Mouse (Mus musculus) embryo, embryonic 10.5 days (tissue): ENCODE measurements at regions not wholly inside any gene's neighbourhood (a gene's known extent, or its start where the extent isn't known, plus 50 kb on each side); places are given as distances from the start of the nearest gene placed in this dataset.
"Not testable (repeated sequence)": the region's sequence is repeated elsewhere in the genome, so short reads cannot be mapped to it uniquely, and the experiment has no call there.

ENCODE experiments used
- DNase-seq: peaks from one replicate; pipeline ENCODE4 v3.0.0-alpha.2; 2015; ENCODE audit warnings: low spot score

DNA sequence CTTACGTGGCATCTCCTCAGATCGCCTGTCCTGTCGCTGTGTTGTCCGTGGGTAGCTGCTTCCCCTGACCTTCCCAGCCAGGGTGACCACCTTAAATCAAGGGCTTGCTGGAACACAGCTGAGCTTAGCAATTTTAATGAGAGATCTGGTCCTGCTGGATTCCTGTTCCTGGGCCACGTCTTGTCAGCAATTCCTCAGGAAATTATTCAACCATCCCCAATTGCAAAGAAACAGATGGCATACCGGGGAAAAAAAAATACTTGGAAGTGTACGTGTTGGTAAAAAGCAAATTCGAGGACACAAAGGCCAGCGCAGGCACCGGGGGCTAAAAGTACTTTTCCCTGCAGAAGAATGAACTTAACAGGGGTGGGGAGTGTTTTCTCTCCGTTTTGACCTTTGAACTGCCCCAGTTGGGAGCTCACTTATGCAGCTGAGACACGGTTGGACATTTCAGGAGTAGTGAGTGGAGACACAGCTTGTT lies 107.0 kb upstream of the Rhobtb1 start:
- DNase-seq: peak; percentile 78

DNA sequence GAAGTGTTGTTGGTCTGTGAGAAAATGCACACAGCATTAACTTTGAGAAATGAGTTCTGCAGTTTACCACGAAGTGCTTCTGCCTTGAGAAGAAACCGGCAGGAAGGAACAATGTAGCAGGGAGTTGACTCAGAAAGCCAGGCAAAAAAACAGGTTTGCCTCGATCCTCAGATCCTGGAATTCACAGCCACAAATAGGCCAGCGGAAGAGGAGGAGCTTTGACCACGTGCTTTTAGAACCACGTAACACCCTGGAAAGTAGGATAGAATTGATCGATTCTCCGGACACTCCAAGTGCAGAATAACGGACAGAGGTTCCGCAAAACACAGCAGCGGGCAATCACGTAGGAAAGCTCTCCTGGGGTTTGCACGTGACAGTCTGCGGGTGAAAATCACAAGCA lies 106.0 kb upstream of the Rhobtb1 start:
- peak; percentile 19 for DNase-seq

- peak; percentile 61 for DNase-seq
Measured at GRCm38 (mm10) chr10:69046008-69046555, 105.2 kb upstream of the Rhobtb1 start.

- DNase-seq: no peak
Measured at GRCm38 (mm10) chr10:69078008-69078407, 73.2 kb upstream of the Rhobtb1 start.

DNA sequence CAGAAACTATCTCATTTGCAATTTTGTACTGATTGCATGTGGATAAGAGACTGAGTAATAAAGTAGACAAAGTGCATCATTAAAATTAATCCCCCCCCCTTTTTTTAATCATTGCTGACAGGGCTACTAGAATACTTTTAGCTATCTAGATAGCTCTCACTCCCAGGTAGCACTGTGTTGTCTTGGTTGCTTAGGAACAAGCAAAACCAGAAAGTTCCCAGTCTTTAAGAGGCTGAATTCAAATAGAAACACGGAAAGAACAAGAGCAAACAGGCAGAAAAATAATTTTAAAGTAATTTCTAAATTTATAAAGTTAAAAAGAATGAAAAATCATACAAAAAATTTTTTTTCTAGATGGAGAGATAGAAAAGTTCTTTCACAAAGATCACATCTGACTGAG lies 65.0 kb upstream of the Rhobtb1 start:
- DNase-seq: no peak

DNA sequence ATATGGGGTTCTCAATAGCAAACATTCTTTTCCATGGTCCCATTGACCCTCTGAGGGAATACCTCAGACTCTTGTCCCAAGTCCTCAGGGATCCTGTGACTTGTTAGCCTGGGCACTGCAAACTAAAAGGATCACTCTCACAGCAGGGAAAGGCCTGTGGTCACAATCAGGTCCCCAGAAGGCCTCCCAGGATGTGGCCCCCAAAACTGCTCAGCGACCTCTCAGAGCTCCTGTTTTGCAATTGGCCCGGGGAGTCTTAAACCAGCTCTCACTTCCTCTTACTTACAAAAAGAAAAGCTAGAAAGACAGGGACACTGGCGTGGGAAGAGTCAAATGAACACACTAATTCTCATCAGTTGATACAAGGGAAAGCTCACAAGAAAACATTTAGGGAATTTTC lies 59.4 kb upstream of the Rhobtb1 start:
- no peak for DNase-seq

DNA sequence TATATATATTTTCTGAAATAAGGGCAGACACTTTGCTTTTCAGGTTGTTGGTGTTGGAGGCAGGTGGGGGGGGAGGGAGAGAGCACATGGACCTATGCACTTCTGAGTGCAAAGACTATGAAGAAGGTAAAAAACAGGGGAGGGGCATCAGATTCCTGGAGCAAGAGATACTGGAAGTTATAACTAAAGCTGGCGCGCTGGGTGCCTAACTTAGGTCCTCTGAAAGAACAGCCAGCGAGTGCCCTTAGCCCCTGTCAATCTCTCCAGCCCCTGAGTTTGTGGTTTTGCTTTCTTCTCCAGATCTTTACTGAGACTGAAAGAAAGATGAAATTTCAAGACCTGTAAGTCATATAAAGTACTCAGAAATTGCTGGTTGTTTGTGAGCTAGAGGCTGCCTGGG lies 51.2 kb upstream of the Rhobtb1 start:
- no peak for DNase-seq

DNA sequence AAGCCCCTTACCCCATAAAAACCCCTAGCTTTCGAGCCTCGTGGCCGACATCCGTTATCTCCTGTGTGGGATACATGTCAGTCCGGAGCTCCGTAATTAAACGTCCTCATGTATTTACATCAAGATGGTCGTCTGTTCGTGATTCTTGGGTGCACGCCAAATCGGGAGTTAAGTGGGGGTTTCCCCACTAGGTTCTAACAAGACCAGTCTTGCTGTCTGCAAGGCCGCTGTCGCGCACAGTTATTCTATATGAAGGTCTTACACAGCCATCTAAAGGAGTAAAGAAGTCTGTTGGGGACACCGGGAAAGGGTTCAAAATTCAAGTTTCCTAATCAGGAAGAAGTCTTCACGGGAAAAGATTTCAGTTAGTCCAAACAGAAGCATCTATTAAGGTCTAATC lies 50.5 kb upstream of the Rhobtb1 start:
- DNase-seq: not testable (repeated sequence)
